Mouse (Mus musculus) erythroblast, adult 5-6 weeks (primary cell): ENCODE data around the gene Il1rl2. TPM values are rescaled to one million over a fixed set of nuclear protein-coding genes. Genes with fewer than 3 reads are reported as not detected.

Experiments used
- ATAC-seq: replicated peaks from 2 replicates; pipeline ENCODE4 v1.8.0; 2016; ENCODE audit warnings: moderate number of reproducible peaks, mild to moderate bottlenecking, moderate TSS enrichment, inconsistent platforms; ENCODE audit not compliant: poor library complexity, low FRiP score, severe bottlenecking
- total RNA-seq, 2 experiments: library from RNA; stranded (forward) in 1 of 2; stranded (reverse) in 1 of 2; fragments of 150-400 nt in 1 of 2; fragments of 200-764, 138-1000 nt in 1 of 2; gene quantifications; 2 replicates each; pipeline versions ENCODE4 v1.2.3 to v1.2.4; 2015 to 2017; ENCODE audit warnings: low replicate concordance in 2 of 2

Gene Il1rl2
- total RNA-seq, 2 experiments from 2014 or later: 0.19 to 4.2 TPM

DNA sequence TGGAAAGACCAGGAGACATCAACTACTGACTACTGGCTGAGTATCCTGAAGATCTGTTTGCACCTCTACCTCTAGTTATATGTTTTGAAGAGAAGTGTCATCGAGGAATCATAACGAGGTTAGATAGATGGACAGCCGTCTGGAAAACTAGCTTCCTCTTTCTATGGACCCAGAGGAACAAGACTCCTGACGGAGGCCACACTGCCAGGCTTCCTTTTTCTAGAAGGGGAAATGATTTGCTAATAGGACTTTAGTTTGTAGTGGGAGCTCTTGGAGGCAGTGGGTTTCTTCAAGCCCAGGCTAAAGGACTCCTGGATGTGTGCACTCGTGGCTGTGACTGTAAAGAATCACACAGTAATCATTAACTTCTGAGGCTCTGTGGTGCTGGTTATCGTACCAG, 2.6 kb upstream of the Il1rl2 start:
- no peak for ATAC-seq

DNA sequence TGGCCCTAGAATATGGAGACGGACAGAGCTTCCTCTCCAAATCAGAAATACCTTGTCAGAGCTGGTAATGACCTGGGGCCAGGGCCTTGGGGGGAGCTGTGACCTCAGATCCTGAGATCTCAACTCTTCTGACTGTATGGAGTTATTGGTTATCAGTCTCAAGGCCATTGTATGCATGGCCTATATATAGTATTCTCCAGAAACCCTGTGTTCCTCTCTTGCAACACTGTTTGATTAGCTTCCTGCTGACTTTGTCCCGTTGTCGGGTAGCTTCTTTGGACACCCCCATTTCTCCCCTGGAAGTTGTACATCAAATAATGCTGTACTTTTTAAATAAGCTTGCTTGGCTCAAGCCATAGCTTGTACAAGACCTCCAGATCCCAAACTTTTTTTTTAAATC, 1.9 kb upstream of the Il1rl2 start:
- ATAC-seq: no peak

DNA sequence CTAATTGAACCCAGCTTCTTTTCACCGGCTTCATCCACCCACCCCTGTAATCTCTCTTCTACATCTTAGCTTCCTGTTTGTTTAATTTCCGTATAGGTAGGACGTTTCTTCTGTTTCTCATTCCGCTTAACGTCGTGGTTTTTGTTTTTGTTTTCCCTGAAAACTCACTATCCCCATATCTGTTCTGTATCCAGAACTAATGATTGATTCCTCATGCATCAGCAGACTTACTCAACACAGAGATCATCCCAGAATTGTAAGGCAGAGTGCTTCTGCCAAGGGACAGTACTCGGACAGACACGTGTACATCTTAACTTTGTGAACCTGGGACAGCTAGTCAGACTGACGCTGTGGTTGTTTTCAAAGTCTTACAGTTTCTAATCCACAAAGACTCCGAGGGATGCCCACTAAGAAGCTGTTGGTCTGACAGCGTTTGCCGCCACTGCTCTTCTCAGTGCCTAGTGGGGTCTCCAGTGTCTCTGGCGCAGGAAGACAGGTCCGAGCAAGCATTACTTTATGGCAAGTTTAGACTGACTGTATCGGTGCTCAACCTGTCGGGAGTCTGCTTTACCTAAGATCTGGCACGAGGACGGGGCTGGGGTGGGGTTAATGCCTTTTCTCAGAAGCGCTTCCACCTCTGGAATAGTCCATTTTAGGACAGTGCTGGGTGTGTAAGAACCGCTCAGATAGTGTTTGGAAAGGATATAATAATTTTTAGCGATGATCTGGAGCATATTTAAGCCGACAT, 719 bp downstream of the Il1rl2 start:
- ATAC-seq: peak; percentile 57

DNA sequence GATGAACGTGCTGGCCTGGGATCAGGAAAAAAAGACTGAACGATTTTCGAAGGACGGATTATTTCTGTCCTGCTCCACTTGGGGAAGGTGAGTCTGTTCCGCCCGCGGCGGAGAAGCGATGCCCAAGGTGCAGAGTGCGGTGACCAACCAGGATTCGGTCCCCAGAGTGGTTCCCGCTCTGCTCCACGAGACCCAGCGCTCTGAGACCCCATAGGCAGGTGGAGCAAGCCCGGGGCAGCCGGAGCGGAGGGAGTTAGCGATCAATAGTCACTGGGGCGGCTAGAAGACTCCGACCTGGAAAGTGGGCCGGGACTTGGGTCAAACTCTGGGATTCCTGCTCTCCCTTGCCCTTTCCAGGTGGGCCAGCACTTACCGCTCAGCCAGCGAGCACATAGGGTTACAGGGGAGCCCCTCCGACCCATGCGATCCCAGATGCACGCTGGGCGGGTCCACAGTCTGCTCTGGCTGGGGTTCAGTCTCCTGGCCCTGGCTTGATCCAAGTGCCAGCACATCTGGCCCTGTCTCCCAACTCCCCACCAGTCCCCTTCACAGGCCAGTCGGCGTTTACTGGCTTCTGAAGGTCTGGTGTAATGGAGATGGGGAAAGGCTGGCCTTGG, 1.4 kb downstream of the Il1rl2 start:
- ATAC-seq: no peak

DNA sequence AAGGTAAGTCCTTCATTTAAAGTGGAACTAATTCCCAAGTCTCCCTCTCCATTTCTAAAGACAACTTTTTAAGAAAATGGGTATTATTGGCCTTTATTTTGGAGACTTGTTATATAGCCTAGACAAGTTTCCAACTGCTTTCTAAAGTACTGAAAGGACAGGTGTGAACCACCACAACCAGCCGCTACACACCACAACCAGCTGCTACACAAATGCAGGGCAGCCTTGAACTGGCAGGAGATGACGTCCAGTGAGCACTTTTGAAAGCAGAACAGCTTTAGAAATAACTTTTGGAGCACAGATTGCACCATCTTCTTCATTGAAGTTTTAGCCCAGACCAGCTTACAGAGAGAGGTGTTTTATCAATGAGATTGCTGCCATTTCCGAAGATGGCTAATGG, 3.2 kb downstream of the Il1rl2 start:
- no peak for ATAC-seq

DNA sequence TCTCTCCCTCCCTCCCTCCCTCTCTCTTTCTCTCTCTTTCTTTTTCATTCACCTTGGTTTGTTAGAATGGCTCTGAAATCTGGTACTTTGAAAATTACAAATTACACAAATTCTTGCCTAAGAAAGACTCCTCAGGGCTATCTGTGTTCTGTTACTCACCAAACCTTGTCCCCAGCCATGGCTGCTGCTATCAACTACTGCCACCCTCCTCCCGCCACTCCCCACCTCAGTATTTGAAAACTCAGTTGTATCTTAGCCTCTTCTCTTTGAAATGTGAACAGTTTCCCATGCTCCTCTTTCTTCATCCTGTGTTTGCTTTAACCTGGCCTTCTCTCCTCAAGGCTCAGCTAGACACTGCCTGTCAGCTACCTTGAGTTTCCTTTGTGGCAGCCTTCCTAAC, 5.1 kb downstream of the Il1rl2 start:
- peak; percentile 71; the same call in 1 of the 2 replicates for ATAC-seq

DNA sequence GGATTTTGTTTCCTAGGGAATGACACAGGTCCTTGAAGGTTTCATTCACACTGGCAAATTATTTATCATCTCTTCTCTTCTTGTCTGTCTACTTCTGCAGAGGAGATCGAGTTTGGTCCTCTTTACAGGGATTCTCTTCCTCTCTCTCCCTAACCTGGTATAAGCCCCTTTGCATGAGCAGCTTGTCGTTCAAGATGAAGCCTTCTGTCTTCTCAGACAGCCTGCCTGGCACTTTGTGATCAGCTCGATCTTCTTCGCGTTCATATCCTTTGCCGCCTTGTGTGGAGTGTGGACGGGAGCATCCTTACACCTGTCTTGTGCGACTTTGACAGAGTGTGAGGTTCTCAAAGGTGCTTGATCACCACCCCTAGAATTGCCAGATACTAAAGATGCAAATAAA, 5.8 kb downstream of the Il1rl2 start:
- ATAC-seq: no peak

DNA sequence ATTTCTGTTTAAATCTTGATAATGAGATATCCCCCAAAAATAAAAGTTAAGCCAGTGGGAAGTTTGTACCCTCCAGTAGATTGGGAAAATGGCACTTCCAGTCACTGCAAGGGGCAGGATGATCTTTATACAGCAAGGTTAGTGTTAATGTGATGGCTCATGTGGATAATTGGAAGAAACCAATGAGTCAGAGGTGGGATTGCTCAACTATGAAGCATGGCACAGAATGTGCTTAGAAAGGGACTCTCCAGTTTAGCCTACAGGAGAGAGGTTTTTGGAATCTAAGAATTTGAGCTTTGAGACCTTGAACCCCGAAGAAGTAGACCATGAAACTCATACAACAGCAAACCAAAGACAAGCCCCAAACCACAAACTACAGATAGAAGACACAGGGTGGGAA, 14.9 kb downstream of the Il1rl2 start:
- ATAC-seq: no peak

DNA sequence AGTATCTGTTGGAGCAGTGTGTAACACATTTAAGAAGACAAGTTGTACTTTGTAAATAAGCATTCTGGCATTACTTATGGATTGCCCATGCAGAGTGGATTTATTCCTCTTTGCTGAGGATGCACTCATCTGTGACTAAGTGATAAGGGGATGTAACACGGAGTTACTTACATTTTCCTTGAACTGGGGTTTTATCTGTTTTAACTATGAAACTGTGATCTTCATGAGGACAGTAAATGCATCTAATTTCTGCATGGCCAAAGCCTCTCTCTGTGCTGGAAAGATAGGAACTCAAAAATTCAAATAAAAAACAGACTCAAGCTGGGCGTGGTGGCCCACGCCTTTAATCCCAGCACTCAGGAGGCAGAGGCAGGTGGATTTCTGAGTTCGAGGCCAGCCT, 15.7 kb downstream of the Il1rl2 start:
- ATAC-seq: no peak

DNA sequence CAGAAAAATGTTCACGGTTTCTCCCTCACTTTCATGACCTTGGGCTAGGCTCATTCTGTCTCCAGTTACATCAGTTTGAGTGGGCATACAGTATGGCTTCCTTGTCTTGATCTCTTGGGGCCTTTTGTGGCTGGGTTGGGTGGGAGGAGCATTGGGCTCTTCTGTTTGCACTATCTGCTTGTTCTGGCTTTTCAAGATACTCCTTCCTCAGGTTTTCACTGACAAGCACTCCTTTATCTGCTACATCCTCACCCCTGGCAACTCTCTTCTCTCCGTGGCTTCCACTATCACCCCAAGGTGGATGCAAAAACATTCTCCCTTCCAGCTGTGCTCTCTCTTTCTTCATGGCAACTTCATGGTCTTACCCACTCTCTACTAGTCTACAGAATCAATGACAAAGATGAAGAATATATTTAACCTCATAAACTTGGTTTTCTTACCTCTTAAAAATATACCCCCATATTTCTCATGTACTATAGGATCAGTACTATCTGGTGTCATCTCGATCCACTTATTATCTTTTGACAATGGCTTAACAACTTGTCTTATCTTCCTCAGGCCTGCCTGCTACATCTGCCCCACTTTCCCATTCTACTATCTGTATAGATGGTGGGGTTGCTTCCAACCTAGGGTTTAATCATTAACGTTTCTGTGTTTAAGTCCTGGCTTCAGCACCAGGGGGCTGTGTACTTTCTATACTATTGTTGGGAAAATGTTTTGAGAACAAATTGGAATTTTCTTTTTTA, 27.9 kb downstream of the Il1rl2 start:
- 0 out of 2 replicates have a peak, but pooled peaks have one; percentile 32 for ATAC-seq

DNA sequence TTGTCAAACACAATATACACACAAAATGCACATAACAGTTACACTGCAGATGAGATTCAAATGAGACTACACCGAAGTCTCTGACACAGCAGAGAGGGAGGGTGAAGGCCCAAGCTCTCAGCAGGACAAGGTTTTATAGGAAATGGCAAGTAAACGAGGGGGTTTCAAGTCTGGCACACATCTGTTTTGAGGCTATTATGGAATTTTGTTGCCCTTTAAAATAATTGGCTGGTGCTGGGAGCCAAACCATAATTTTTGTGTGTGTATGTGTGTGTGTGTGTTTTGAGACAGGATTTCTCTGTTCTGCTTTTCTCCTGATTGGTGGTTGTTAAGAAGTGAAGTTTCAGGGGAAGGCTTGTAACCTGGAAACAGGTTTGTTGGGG, 28.5 kb downstream of the Il1rl2 start:
- ATAC-seq: no peak

DNA sequence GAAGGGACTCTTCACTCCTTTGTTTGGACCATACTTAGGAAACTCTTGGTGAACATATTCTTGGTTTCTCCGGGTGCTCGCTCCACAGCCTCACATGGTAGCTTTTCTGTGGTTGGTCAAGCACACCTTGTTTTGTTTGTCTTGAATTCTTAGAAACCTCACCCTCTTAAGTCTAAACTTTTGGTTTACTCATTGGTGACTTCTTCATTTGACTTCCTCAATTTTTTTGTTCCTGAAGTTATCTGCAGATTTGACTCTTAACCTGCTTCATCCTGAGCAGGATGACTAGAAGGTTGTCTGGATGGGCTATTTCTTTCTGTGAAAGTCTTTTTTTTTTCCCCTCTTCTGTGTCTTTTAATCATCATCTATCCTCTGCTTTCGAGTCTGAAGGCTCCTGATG, 30.3 kb downstream of the Il1rl2 start:
- ATAC-seq: no peak

DNA sequence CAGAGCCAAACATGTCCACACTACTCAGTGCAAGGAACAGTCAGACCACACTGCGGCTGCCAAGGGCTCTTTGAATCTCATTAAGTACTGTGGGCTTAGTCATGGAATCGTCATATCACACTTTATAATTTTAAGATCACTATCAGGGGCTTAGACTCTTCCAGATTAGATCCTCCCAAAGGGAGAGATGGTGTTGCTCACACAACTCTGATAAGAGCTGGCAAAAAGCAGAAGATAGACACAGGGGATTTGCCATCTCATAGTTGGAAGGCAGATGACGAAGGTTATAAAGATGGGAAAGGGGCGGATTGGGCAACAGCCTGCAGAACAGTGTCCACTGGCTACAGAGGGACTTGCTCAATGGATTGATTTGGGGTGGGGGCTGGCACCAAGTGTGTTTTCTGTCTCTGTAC, 31.0 kb downstream of the Il1rl2 start:
- no peak for ATAC-seq

DNA sequence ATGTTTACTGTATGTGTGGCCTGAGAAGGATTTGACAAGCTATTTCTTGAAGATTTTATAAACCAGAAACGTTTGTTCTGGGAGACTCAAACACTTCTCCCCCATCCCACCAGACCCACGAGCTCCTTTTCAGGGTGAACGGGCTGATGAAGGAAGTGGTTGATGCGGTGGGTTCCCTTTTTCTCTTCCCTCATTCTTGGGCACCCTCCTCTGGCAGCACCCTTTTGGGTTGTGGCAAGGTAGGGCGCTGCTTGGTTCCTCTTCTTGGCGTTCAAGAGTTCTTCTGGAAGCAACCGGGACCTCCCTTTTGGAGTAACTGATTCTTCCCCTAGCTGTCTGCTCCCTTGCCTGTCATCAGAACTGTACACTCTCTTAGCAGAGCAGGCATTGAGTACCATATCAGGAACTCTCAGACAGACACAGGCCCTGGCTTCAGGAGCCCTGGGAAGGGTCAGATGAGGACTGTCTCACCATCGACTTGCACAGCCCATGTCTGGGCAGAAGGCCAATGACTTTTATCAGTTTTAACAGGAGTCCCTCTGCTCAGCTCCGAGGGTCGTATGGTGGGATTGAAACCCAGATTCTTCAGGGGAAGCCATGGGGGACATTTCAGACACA, 31.6 kb downstream of the Il1rl2 start:
- peak; percentile 67 for ATAC-seq

DNA sequence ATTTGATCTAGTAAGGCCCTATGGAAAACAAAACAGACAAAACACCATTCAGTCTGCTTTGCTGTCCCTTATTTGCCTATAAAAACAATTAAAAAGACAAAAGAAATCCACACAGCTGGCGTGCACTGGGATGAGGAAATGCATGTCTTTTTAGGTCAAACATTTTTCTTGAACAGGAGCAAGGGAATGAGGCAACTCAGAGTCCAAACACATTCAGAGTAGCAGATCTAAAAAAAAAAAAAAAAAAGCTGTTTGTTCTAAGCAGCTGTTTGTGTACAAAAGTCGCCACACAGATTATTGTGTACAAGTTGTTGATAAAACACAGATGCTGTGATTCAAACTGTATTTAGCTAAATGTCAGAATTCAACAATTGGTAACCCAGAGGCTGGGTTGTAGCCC, 33.5 kb downstream of the Il1rl2 start:
- ATAC-seq: no peak

DNA sequence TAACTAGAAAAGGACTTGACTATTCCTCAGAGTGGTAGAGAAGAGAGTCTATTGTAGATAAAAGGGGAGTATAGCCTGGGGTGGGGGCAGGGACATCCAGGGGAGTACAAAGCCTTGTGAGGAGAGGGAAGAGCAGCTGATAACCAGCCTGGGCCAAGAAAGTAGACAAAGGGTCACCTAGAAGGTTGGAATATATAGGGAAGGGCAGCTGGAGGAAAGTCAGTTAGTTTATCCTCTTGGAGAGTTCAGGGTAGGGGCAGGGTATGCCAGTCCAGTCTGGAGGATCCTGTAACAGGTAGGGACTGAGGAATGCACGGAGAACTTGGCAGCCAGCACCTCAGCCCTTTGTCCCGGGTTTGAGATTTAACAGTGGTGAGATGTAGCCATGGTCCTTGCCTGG, 33.9 kb downstream of the Il1rl2 start:
- ATAC-seq: no peak

DNA sequence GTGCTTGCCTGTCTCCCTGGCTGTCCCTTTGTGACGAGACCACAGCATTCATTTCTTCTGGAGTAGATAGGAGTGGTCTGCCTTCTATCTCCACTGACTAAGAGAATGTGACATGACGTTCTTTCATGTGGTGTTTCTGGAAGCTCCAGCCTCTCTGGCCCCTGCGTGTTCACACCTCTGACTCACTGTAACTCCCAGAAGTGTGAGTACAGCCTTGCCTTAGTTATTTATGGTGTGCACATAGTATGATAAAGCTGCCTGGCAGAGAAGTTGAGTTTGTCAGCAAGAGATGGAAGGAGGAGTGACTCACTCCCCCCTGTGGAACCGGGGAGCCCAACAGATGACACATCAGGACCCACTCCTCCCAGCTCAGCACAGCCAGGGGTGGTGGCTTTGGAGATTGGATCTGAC, 34.4 kb downstream of the Il1rl2 start:
- 0 out of 2 replicates have a peak, but pooled peaks have one; percentile 31 for ATAC-seq

DNA sequence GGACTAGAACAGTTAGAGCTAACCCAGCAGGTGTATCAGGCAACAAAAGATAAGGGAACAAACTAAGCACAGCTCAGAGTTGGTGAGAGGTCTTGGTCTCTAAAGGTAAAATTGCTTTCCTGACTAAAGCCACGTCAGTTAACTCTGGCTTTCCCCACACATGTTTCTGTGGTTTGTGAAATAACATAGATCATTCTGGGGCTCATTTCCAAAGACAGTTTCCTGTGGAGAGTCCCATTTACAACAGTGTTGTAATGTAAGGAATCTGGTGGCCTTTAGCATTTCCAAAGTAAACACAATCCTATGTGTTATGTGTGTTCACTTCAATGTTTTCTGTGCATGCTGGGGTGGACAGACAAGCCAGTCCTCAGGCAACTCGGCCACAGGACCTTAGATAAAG, 35.3 kb downstream of the Il1rl2 start:
- no peak for ATAC-seq

DNA sequence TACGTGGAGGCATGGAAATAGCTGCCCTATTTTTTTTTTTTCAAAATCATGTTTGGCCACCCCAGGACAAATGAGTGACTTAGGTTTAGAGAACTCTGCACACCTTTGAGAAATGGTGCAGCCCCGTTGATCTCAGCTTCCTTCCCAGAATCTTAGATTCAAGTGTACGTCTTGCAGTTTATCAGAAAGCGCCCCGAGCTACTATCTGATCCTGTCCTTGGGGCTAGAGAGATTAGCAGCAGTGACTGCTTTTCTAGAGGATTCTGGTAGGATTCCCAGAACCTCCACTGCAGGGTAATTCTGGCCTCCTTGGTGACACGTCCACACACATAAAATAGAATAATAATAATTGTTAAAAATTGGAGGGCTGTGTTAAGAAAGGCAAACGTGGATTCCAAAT, 36.6 kb downstream of the Il1rl2 start:
- ATAC-seq: no peak

DNA sequence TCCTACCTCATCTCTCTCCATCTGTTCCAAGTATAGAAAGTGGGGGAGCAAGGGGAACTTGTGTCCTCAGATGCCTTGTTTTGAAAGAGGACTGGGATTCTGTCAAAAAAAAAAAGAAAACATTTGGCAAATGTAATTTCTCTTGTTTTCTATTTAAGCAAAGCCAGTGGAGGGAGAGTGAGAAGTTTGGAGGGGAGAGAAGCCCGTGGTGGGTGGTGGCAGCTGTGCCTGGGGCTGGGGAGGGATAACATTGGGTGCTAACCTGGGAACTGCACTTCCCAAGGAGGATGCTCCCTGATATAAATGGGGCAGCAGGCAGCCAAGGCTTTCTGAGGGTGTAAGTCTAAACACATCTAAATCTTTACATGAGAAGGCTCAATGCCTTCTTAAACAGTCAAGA, 37.2 kb downstream of the Il1rl2 start:
- ATAC-seq: no peak

DNA sequence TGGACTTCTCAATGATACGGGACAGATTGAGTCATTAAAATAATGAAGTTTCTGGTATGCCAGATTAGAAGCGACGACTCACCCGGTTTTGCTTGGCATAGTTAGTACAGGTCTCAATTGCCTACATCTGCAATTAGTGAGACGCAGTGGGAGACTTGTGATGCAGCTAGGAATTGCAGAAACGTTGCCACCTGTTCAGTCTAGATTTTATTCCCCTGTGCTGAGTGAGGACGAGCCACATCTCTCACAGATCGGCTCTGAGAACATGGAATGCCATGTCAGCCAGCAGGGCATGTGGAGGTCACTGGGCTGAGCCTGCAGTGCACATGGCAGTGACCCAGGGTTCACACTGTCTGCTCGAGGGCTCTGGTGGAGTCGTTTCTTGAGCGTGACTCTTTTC, 38.4 kb downstream of the Il1rl2 start:
- no peak for ATAC-seq
